Mouse (Mus musculus) midbrain, embryonic 12.5 days (tissue): ENCODE measurements at regions not wholly inside any gene's neighbourhood (a gene's known extent, or its start where the extent isn't known, plus 50 kb on each side); places are given as distances from the start of the nearest gene placed in this dataset.
"Not testable (repeated sequence)": the region's sequence is repeated elsewhere in the genome, so short reads cannot be mapped to it uniquely, and the experiment has no call there.

Experiments used
- ATAC-seq: fragments of 200-750 bp; cut with Nextera tagmentation; 2 replicates; pipeline ENCODE4 v1.8.0; 2017; ENCODE audit warnings: low read depth, moderate TSS enrichment, moderate library complexity; ENCODE audit not compliant: low FRiP score
- H3K27ac ChIP-seq: fragments of 300-500 bp; sonication (generic); replicated peaks from 2 replicates; pipeline ENCODE4 v1.5.1; 2016; ENCODE audit warnings: mild to moderate bottlenecking
- H3K27me3 ChIP-seq: fragments of 300-500 bp; sonication (generic); 2 replicates; pipeline ENCODE4 v1.6.1; 2016; ENCODE audit warnings: mild to moderate bottlenecking
- H3K36me3 ChIP-seq: fragments of 300-500 bp; sonication (generic); 2 replicates; pipeline ENCODE4 v1.6.1; 2016
- H3K4me1 ChIP-seq: fragments of 300-500 bp; sonication (generic); 2 replicates; pipeline ENCODE4 v1.6.1; 2016
- H3K4me2 ChIP-seq: fragments of 300-500 bp; sonication (generic); replicated peaks from 2 replicates; pipeline ENCODE4 v1.6.1; 2016; ENCODE audit warnings: mild to moderate bottlenecking, moderate library complexity
- H3K4me3 ChIP-seq: fragments of 300-500 bp; sonication (generic); 2 replicates; pipeline ENCODE4 v1.5.1; 2016; ENCODE audit warnings: mild to moderate bottlenecking
- H3K9ac ChIP-seq: fragments of 300-500 bp; sonication (generic); replicated peaks from 2 replicates; pipeline ENCODE4 v1.6.1; 2016; ENCODE audit warnings: mild to moderate bottlenecking, moderate library complexity
- H3K9me3 ChIP-seq: fragments of 300-500 bp; sonication (generic); 2 replicates; pipeline ENCODE4 v1.6.1; 2016; ENCODE audit warnings: mild to moderate bottlenecking
- WGBS: fragments of 180-500 bp; shearing (Covaris S2); methylation state at CpG from one replicate; pipeline ENCODE4 v1.1.7; 2016; 5-methylcytosine and 5-hydroxymethylcytosine counted together

- no peak for ATAC-seq
- no peaks in the 10 kb centered on the region for H3K9me3 ChIP-seq
- 51% methylated on average over 2 of the region's 2 CpGs for WGBS
- no peak overlapping the region for H3K27ac ChIP-seq
- H3K36me3 ChIP-seq, result no peaks in the 10 kb centered on the region
- H3K27me3 ChIP-seq, result no peaks in the 10 kb centered on the region
- H3K4me3 ChIP-seq, result no peak overlapping the region
- H3K4me2 ChIP-seq, result no peak overlapping the region
- no peak overlapping the region for H3K9ac ChIP-seq
- 0 out of 2 replicates have a peak, but pooled peaks cover 4% of the 10 kb centered on the region for H3K4me1 ChIP-seq
These were observed 236.0 kb upstream of the Rorb start for GRCm38 (mm10) chr19:19347017-19347416.

DNA sequence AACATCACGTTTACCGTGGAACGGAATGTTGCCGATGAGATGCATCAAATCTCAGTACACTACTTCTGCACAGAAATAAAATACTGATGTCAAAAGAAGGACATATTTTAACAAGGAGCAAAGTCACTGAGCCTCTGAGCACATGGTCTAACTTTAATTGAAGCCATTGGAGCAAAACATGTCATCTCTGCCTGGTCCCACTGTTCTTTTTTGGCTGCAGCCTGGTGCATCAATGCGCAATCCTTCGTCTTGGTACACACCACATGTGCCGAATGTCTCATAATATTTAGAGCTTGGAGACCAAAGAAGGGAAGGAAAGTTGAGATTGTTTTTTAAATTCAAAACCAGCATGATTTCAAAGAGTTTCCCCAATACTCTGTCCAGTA is 233.4 kb upstream of the Rorb start:
- H3K27ac ChIP-seq, result no peak overlapping the region
- WGBS, result 74% methylated on average over 7 of the region's 7 CpGs
- no peaks in the 10 kb centered on the region for H3K36me3 ChIP-seq
- H3K9ac ChIP-seq, result no peak overlapping the region
- H3K9me3 ChIP-seq, result no peaks in the 10 kb centered on the region
- ATAC-seq, result peak; percentile 27; the same call in 1 of the 2 replicates
- no peak overlapping the region for H3K4me3 ChIP-seq
- 0 out of 2 replicates have a peak, but pooled peaks cover 4% of the 10 kb centered on the region for H3K4me1 ChIP-seq
- H3K4me2 ChIP-seq, result no peak overlapping the region
- H3K27me3 ChIP-seq, result no peaks in the 10 kb centered on the region

DNA sequence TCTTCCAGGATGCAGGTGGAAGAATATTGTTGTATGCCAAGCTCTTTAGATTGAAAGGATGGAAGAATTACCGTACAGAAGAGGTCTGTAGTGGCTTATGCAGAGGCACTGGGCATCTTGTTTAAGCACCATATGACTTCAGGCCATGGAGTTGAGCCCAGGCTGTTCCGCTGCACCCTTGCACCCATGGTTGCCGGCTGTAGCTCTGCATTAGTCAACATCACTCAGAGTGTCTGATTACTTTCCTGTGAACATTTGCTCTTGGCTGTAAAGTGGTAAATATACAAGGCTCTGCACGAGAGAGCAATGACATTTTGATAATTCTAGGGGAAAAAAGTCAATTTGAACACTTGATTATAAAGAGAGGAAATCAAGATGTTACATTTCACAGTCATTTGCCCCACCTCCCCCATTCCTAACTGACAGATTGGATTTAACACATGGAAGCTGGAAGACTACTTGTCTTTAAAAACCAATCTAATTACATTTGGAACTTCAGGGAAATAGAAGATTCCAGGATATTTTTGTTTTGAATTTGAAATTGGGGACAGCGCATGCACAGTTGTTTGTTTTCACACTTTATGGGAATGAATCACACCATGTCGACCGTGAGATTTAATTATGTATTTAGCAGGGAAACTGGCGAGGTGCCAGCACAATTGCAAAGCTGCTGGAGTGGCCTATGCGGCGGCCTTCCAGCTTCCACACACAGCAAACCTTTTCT is 232.9 kb upstream of the Rorb start:
- H3K36me3 ChIP-seq, result no peaks in the 10 kb centered on the region
- H3K4me3 ChIP-seq, result no peak overlapping the region
- ATAC-seq, result peak; percentile 78
- 0 out of 2 replicates have a peak, but pooled peaks cover 4% of the 10 kb centered on the region for H3K4me1 ChIP-seq
- no peak overlapping the region for H3K27ac ChIP-seq
- H3K9me3 ChIP-seq, result no peaks in the 10 kb centered on the region
- no peak overlapping the region for H3K9ac ChIP-seq
- WGBS, result 60% methylated on average over 10 of the region's 10 CpGs
- H3K27me3 ChIP-seq, result no peaks in the 10 kb centered on the region
- no peak overlapping the region for H3K4me2 ChIP-seq

DNA sequence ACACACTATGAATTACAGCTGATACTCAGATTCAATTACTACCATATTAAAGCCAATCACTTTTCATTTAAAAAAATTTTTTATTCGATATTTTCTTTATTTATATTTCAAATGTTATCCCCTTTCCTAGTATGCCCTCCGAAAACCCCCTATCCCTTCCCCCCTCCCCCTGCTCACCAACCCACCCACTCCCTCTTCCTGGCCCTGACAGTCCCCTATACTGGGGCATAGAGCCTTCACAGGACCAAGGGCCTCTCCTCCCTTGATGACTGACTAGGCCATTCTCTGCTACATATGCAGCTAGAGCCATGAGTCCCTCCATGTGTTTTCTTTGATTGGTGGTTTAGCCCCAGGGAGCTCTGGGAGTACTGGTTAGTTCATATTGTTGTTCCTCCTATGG is 196.1 kb upstream of the Rorb start:
- H3K27ac ChIP-seq, H3K9ac ChIP-seq, H3K27me3 ChIP-seq, H3K9me3 ChIP-seq, H3K4me1 ChIP-seq, H3K36me3 ChIP-seq, H3K4me2 ChIP-seq, H3K4me3 ChIP-seq: not testable (repeated sequence)
- peak; percentile 55 for ATAC-seq
- 90% methylated on average over 2 of the region's 2 CpGs for WGBS

- H3K4me3 ChIP-seq, result no peak overlapping the region
- H3K4me1 ChIP-seq, result no peaks in the 10 kb centered on the region
- WGBS, result 42% methylated on average over 6 of the region's 6 CpGs
- peak overlapping the region; percentile 35; the same call in 1 of the 2 replicates for H3K27ac ChIP-seq
- no peaks in the 10 kb centered on the region for H3K36me3 ChIP-seq
- H3K4me2 ChIP-seq, result peak overlapping the region; percentile 11; the same call in 1 of the 2 replicates
- ATAC-seq, result peak; percentile 91
- no peaks in the 10 kb centered on the region for H3K27me3 ChIP-seq
- no peaks in the 10 kb centered on the region for H3K9me3 ChIP-seq
- H3K9ac ChIP-seq, result no peak overlapping the region
These were observed 195.6 kb upstream of the Rorb start for GRCm38 (mm10) chr19:19306476-19307131.

DNA sequence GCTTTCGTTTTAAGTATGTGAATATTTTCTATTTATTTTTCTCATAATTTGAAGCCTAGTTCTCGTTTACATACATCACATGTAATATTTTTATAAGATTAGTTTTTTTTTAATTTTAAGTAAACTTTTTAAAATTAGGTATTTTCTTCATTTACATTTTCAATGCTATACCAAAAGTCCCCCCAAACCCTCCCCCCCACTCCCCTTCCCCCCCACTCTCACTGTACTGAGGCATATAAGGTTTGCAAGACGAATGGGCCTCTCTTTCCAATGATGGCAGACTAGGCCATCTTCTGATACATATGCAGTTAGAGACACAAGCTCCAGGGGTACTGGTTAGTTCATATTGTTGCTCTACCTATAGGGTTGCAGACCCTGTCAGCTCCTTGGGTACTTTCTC is 174.9 kb upstream of the Rorb start:
- not testable (repeated sequence) for H3K4me3 ChIP-seq, H3K4me2 ChIP-seq, H3K9ac ChIP-seq, H3K4me1 ChIP-seq, H3K27ac ChIP-seq, H3K36me3 ChIP-seq, H3K9me3 ChIP-seq, H3K27me3 ChIP-seq
- peak; percentile 62; the same call in 1 of the 2 replicates for ATAC-seq
- WGBS, result 89% methylated on average over 3 of the region's 3 CpGs

GRCm38 (mm10) chr19:19246837-19247560 is 136.0 kb upstream of the Rorb start:
- peak overlapping the region; percentile 17; the same call in 1 of the 2 replicates for H3K4me2 ChIP-seq
- peak; percentile 91 for ATAC-seq
- H3K27ac ChIP-seq, result no peak overlapping the region
- H3K36me3 ChIP-seq, result no peaks in the 10 kb centered on the region
- no peaks in the 10 kb centered on the region for H3K9me3 ChIP-seq
- WGBS, result 47% methylated on average over 5 of the region's 5 CpGs
- peaks cover 8% of the 10 kb centered on the region for H3K4me1 ChIP-seq
- no peak overlapping the region for H3K4me3 ChIP-seq
- H3K9ac ChIP-seq, result no peak overlapping the region
- H3K27me3 ChIP-seq, result no peaks in the 10 kb centered on the region

- no peaks in the 10 kb centered on the region for H3K27me3 ChIP-seq
- WGBS, result 90% methylated on average over 3 of the region's 3 CpGs
- no peak overlapping the region for H3K9ac ChIP-seq
- H3K27ac ChIP-seq, result no peak overlapping the region
- no peaks in the 10 kb centered on the region for H3K9me3 ChIP-seq
- no peak overlapping the region for H3K4me3 ChIP-seq
- H3K4me2 ChIP-seq, result no peak overlapping the region
- ATAC-seq, result no peak
- no peaks in the 10 kb centered on the region for H3K36me3 ChIP-seq
- H3K4me1 ChIP-seq, result no peaks in the 10 kb centered on the region
These were observed 118.5 kb upstream of the Rorb start for GRCm38 (mm10) chr19:19229305-19229994.

DNA sequence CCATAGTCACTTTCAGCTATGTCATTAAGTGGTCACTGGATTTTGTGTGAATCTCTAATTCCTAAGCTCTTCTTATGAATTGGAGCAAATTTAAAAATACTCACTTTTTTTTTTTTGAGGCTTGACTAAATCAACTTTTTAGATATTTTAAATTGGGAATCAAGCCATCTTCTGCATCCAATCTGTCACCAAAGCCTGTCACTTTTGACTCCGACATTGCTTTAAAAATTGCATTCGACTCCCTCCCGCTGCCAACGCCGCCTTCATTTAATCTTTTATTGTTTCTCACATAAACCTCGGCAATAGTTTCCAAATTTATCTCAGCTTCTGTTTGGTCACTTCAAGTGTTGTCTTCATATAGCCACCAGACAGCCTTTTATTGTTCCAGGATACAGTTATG is 109.8 kb upstream of the Rorb start:
- Histone ChIP-seq H3K4me3 (no peak overlapping the region), H3K27ac (no peak overlapping the region), H3K27me3 (no peaks in the 10 kb centered on the region), H3K9ac (no peak overlapping the region), H3K36me3 (no peaks in the 10 kb centered on the region), H3K9me3 (no peaks in the 10 kb centered on the region), H3K4me1 (no peaks in the 10 kb centered on the region), H3K4me2 (no peak overlapping the region)
- ATAC-seq, result no peak
- WGBS, result 93% methylated on average over 6 of the region's 6 CpGs

DNA sequence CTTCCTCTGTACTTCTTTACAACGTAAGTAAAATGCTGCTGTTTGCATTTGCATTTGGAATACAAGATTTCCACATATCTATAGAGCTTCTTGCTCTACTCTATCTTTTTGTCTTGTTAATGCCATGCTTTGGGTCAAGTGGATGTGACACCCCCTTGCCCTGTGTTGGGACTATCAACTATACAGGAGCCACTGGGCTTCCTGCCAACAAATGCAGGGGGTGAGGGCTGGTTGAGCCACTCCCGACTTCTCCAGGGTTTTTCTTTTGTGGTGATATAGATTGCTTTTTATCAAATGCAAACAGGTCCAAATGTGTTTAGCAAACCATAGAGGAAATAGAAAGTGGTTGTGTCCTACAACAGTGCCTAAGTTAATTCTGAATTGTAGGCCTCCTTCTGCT is 108.4 kb upstream of the Rorb start:
- no peaks in the 10 kb centered on the region for H3K36me3 ChIP-seq
- H3K9me3 ChIP-seq, result no peaks in the 10 kb centered on the region
- H3K27me3 ChIP-seq, result no peaks in the 10 kb centered on the region
- no peak for ATAC-seq
- H3K4me3 ChIP-seq, result no peak overlapping the region
- WGBS, result 77% methylated on average over 2 of the region's 2 CpGs
- no peak overlapping the region for H3K27ac ChIP-seq
- H3K4me2 ChIP-seq, result no peak overlapping the region
- no peaks in the 10 kb centered on the region for H3K4me1 ChIP-seq
- no peak overlapping the region for H3K9ac ChIP-seq

DNA sequence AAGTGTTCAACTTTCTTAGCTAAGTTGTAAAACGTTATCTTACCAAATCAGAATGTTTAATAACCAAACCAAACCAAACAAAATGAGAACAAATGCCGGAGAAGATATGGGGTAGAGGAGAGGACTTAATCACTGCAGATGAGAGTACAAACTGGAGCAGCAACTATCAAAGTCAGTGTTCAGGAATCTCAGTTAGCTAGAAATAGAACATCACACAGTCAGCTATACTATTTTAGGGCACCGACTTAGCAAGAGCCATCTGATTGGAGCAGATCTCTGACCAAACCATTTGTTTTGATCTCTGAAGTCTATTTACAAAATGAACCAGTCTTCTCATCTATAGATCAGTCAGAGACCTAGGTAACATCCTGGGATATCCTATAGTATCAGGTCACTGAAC is 107.7 kb upstream of the Rorb start:
- Histone ChIP-seq H3K4me1 (no peaks in the 10 kb centered on the region), H3K27me3 (no peaks in the 10 kb centered on the region), H3K9ac (no peak overlapping the region), H3K4me3 (no peak overlapping the region), H3K4me2 (no peak overlapping the region), H3K36me3 (no peaks in the 10 kb centered on the region), H3K27ac (no peak overlapping the region), H3K9me3 (no peaks in the 10 kb centered on the region)
- ATAC-seq, result no peak
- WGBS, result 77% methylated on average over 3 of the region's 3 CpGs

DNA sequence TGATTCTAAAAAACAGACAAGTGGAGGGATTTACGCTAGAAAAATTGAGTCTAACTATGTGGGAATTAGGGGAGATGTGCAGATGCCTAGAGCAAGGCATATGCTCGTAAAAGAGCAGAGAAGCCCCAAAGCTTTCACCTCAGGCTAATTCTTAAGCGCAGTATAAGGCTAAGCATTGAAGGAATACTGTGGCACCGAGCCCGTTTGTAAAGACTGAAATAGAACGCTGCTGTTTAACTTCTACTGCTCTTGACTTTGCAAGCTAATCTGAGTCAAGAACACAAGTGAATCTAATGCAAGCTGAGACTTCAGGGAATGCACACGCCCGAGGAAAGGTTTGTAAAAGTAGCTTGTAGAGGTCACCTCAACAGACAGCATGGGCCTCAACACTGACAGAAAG is 88.5 kb upstream of the Rorb start:
- WGBS, result 84% methylated on average over 8 of the region's 8 CpGs
- no peaks in the 10 kb centered on the region for H3K36me3 ChIP-seq
- H3K9ac ChIP-seq, result no peak overlapping the region
- H3K9me3 ChIP-seq, result peaks cover 3% of the 10 kb centered on the region; the same call in 1 of the 2 replicates
- no peaks in the 10 kb centered on the region for H3K27me3 ChIP-seq
- no peak overlapping the region for H3K27ac ChIP-seq
- no peak overlapping the region for H3K4me2 ChIP-seq
- H3K4me1 ChIP-seq, result no peaks in the 10 kb centered on the region
- H3K4me3 ChIP-seq, result no peak overlapping the region
- ATAC-seq, result no peak
